Mouse (Mus musculus) olfactory bulb, adult 2 months (tissue): ENCODE measurements around the gene Nppc. TPM values are rescaled to one million over a fixed set of nuclear protein-coding genes. Genes with fewer than 3 reads are reported as not detected.

Source experiments
- H3K27ac ChIP-seq: fragments of 200-500 bp; 2 replicates; pipeline ENCODE4 v1.5.1; 2012; ENCODE audit warnings: low read depth, low read length; ENCODE audit not compliant: insufficient read depth
- H3K4me1 ChIP-seq: fragments of 200-500 bp; 2 replicates; pipeline ENCODE4 v1.6.1; 2012; ENCODE audit warnings: low read length; ENCODE audit not compliant: control insufficient read depth, insufficient read depth
- H3K4me3 ChIP-seq: fragments of 200-500 bp; 2 replicates; pipeline ENCODE4 v1.5.1; 2012; ENCODE audit warnings: mild to moderate bottlenecking, low read depth, low read length, moderate library complexity; ENCODE audit not compliant: insufficient read depth
- CTCF ChIP-seq: fragments of 200-500 bp; IDR thresholded peaks from 2 replicates; pipeline ENCODE4 v1.5.1; 2012; ENCODE audit warnings: low read depth, mild to moderate bottlenecking, low read length, moderate library complexity; ENCODE audit not compliant: insufficient read depth
- POLR2A ChIP-seq: fragments of 200-500 bp; IDR thresholded peaks from 2 replicates; pipeline ENCODE4 v1.6.1; 2012; ENCODE audit warnings: mild to moderate bottlenecking, low read depth, low read length, moderate library complexity; ENCODE audit not compliant: insufficient read depth
- WGBS: fragments of 180-500 bp; shearing (Covaris S2); methylation state at CpG from one replicate; pipeline ENCODE4 v1.1.7; 2018; 5-methylcytosine and 5-hydroxymethylcytosine counted together
- polyA plus RNA-seq: library from polyadenylated mRNA; stranded (reverse); fragments of >200 nt; gene quantifications from 2 replicates; pipeline ENCODE4 v1.2.4, GENCODE M21; 2012; ENCODE audit warnings: low replicate concordance; ENCODE audit not compliant: missing spikeins, insufficient read depth, insufficient read length

The Nppc gene
- polyA plus RNA-seq, 1 experiment: not detected

- H3K4me3 ChIP-seq: no peak overlapping the region
- H3K4me1 ChIP-seq: peaks cover 4% of the 10 kb centered on the region
- WGBS: 64% methylated on average over 10 of the region's 10 CpGs
- no peak overlapping the region for H3K27ac ChIP-seq
- TF ChIP-seq POLR2A (no peak), CTCF (no peak)
Measured at GRCm38 (mm10) chr1:86618454-86619125, 51.8 kb downstream of the Nppc start.

Other genes with a start within 250 kb of the Nppc start
- gene Nmur1, start 244.3 kb downstream of the Nppc start, polyA plus RNA-seq: not detected in 2 replicates
- not detected in 2 replicates for gene Tex44, start 244.2 kb downstream of the Nppc start, polyA plus RNA-seq
- 1,950 and 2,456 TPM in 2 replicates for gene Ptma, start 143.8 kb downstream of the Nppc start, polyA plus RNA-seq
- gene Pde6d, start 87.9 kb downstream of the Nppc start, polyA plus RNA-seq: not detected in 2 replicates
- not detected in 2 replicates for gene Cops7b, start 87.7 kb downstream of the Nppc start, polyA plus RNA-seq
- gene Dis3l2, start 33.2 kb upstream of the Nppc start, polyA plus RNA-seq: not detected in 2 replicates